Mouse (Mus musculus) hindbrain, embryonic 11.5 days (tissue): ENCODE measurements at regions not wholly inside any gene's neighbourhood (a gene's known extent, or its start where the extent isn't known, plus 50 kb on each side); places are given as distances from the start of the nearest gene placed in this dataset.

Experiments
- ATAC-seq: fragments of 200-750 bp; cut with Nextera tagmentation; 2 replicates; pipeline ENCODE4 v1.8.0; 2017; ENCODE audit warnings: mild to moderate bottlenecking, moderate TSS enrichment, moderate library complexity; ENCODE audit not compliant: low FRiP score
- DNase-seq: peaks from one replicate; pipeline ENCODE4 v3.0.0-alpha.2; 2015; ENCODE audit warnings: low spot score
- H3K27ac ChIP-seq: fragments of 300-500 bp; sonication (generic); 2 replicates; pipeline ENCODE4 v1.5.1; 2014; ENCODE audit warnings: mild to moderate bottlenecking, low read depth, low read length
- H3K27me3 ChIP-seq: fragments of 300-500 bp; sonication (generic); 2 replicates; pipeline ENCODE4 v1.6.1; 2014; ENCODE audit warnings: mild to moderate bottlenecking, low read length, moderate library complexity, mixed read lengths; ENCODE audit not compliant: control insufficient read depth, insufficient read depth
- H3K36me3 ChIP-seq: fragments of 300-500 bp; sonication (generic); 2 replicates; pipeline ENCODE4 v1.6.1; 2014; ENCODE audit warnings: mild to moderate bottlenecking, low read length, moderate library complexity, mixed read lengths; ENCODE audit not compliant: control insufficient read depth, insufficient read depth
- H3K4me1 ChIP-seq: fragments of 300-500 bp; sonication (generic); replicated peaks from 2 replicates; pipeline ENCODE4 v1.6.1; 2014; ENCODE audit warnings: low read length, mixed read lengths; ENCODE audit not compliant: control insufficient read depth, insufficient read depth
- H3K4me2 ChIP-seq: fragments of 300-500 bp; sonication (generic); replicated peaks from 2 replicates; pipeline ENCODE4 v1.6.1; 2014; ENCODE audit warnings: mild to moderate bottlenecking, low read depth, low read length
- H3K4me3 ChIP-seq: fragments of 300-500 bp; sonication (generic); 2 replicates; pipeline ENCODE4 v1.5.1; 2014; ENCODE audit warnings: low read depth, low read length
- H3K9ac ChIP-seq: fragments of 300-500 bp; sonication (generic); 2 replicates; pipeline ENCODE4 v1.6.1; 2014; ENCODE audit warnings: low read depth, low read length
- H3K9me3 ChIP-seq: fragments of 300-500 bp; sonication (generic); 2 replicates; pipeline ENCODE4 v1.6.1; 2016; ENCODE audit warnings: low read length; ENCODE audit not compliant: control insufficient read depth
- WGBS: fragments of 180-500 bp; shearing (Covaris S2); extraction: QIAGEN DNeasy Blood & Tissue Kit; methylation state at CpG from one replicate; pipeline ENCODE4 v1.1.7; 2014; 5-methylcytosine and 5-hydroxymethylcytosine counted together

DNA sequence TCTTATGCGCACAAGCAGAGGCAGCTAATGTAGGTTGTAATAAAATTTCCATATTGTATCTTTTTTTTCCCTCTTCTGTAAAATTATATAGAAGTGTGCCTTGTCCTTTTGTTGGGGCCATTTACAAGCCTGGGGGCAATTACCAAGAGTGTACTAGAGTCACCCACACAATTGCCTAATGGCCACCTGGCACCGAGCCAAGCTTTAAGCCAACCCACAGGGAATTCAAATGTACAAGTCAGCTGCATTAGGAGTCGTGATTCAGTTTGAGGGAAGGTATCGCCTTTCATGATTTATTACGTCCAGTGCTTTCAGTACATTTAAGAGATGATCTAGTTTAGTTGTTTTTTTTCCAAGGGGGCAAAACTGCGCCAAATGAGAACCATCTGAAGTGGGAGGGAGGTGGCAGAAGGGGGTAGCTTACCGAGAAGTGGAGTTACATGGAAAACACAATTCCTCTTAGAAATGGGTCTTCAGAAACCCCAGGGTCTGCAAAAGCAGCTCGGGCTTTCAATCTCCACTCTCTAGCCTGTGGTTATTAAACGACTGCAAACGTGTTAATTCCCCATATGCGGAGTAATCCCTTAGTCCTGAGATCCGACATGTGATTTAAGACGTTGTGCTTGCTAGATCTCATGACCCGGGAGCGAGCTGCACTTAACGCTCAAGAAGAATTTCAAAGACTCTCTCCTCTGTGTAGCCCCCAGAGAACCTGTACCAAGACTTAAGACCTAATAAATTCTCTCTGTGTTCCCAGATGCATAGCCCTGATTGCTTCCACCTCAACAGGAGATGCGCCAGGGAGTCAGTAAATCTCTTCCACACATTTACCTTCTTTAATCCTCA is 129.0 kb downstream of the Basp1 start:
- ATAC-seq: peak; percentile 86
- H3K9me3 ChIP-seq: no peaks in the 10 kb centered on the region
- 66% methylated on average over 17 of the region's 17 CpGs for WGBS

DNA sequence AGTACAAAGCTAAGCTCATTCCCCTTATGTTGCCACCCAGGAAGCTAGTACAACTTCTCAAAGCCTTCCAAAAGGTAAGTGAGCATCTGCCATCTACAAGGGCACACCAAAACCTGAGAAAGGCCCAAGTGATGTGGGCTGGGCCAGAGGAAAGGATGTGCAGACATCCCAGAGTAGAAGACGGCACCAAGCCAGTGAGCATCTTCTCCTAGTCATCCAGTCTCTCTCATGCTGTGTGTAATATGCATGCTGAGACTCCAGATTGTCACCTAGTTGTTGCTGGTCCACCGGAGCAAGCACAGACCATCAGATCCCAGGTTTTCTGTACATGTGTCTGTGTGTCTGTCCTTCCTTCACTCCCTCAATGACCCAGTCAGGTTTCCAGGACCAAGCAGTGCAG is 129.9 kb downstream of the Basp1 start:
- DNase-seq (no peak), ATAC-seq (0 out of 2 replicates have a peak, but pooled peaks have one; percentile 8)
- no peak overlapping the region for H3K4me3 ChIP-seq
- 94% methylated on average over 2 of the region's 2 CpGs for WGBS
- H3K9ac ChIP-seq: no peak overlapping the region
- H3K4me1 ChIP-seq: no peaks in the 10 kb centered on the region
- H3K27me3 ChIP-seq: no peaks in the 10 kb centered on the region
- no peak overlapping the region for H3K27ac ChIP-seq
- H3K9me3 ChIP-seq: no peaks in the 10 kb centered on the region
- H3K36me3 ChIP-seq: no peaks in the 10 kb centered on the region
- H3K4me2 ChIP-seq: no peak overlapping the region

More for the DNA sequence above, 129.0 kb downstream of the Basp1 start:
- Histone ChIP-seq H3K4me2 (no peak overlapping the region), H3K9ac (no peak overlapping the region), H3K4me3 (no peak overlapping the region), H3K27me3 (no peaks in the 10 kb centered on the region), H3K36me3 (no peaks in the 10 kb centered on the region), H3K4me1 (no peaks in the 10 kb centered on the region), H3K27ac (no peak overlapping the region)
- DNase-seq: peak; percentile 67

- Histone ChIP-seq H3K9ac (no peak overlapping the region), H3K9me3 (no peaks in the 10 kb centered on the region), H3K4me1 (0 out of 2 replicates have a peak, but pooled peaks cover 2% of the 10 kb centered on the region), H3K4me3 (no peak overlapping the region), H3K27me3 (no peaks in the 10 kb centered on the region), H3K36me3 (no peaks in the 10 kb centered on the region), H3K4me2 (no peak overlapping the region), H3K27ac (no peak overlapping the region)
- DNase-seq: no peak
- ATAC-seq: no peak
- WGBS: 83% methylated on average over 9 of the region's 9 CpGs
These were observed 131.2 kb downstream of the Basp1 start for GRCm38 (mm10) chr15:25282346-25282745.

- no peaks in the 10 kb centered on the region for H3K27me3 ChIP-seq
- no peak overlapping the region for H3K4me3 ChIP-seq
- H3K4me1 ChIP-seq: 0 out of 2 replicates have a peak, but pooled peaks cover 2% of the 10 kb centered on the region
- H3K27ac ChIP-seq: no peak overlapping the region
- no peaks in the 10 kb centered on the region for H3K9me3 ChIP-seq
- H3K36me3 ChIP-seq: no peaks in the 10 kb centered on the region
- ATAC-seq (no peak), DNase-seq (no peak)
- H3K4me2 ChIP-seq: no peak overlapping the region
- no peak overlapping the region for H3K9ac ChIP-seq
These were observed 131.6 kb downstream of the Basp1 start for GRCm38 (mm10) chr15:25281942-25282341.

DNA sequence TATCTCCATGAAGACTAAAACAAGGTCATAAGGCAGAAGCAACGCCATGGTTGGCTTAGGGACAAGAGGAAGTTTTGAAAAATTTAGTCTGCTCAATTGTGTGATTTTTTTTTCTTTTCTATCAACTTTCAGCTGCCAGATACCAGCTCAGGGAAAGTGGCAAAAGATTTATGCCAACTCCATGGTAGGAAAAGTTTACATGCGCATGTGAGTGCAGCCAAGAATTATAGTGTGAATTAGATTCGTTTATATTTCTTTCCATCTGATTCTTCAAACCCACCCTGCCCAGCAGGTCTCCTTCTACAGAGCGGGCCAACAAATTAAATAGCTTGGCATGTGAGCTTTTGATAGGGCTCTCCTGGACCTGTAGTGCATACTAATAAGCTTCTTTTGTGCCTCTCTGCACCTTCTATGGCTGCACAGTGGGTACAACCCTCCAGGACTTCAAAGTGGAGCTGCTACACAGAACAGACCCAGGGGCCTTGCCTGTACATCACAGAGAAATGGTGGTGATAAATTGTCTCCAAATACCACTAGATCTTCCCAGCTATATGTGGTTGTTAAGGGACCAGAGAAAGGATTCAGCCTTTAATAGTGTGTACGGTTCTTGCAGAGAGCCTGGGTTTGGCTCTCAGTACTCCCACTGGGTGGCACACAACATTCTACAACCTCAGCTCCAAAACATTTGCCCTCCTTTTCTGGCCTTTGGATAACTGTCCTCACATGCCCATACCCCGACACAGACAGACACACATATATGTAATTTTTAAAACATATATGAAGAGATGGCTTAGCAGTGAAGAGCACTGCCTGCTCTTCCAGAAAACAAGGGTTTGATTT is 135.0 kb downstream of the Basp1 start:
- Histone ChIP-seq H3K36me3 (no peaks in the 10 kb centered on the region), H3K4me3 (no peak overlapping the region), H3K27ac (no peak overlapping the region), H3K9ac (no peak overlapping the region), H3K9me3 (no peaks in the 10 kb centered on the region), H3K4me1 (0 out of 2 replicates have a peak, but pooled peaks cover 2% of the 10 kb centered on the region), H3K4me2 (no peak overlapping the region), H3K27me3 (no peaks in the 10 kb centered on the region)
- ATAC-seq: peak; percentile 88
- 60% methylated on average over 6 of the region's 6 CpGs for WGBS
- DNase-seq: no peak

DNA sequence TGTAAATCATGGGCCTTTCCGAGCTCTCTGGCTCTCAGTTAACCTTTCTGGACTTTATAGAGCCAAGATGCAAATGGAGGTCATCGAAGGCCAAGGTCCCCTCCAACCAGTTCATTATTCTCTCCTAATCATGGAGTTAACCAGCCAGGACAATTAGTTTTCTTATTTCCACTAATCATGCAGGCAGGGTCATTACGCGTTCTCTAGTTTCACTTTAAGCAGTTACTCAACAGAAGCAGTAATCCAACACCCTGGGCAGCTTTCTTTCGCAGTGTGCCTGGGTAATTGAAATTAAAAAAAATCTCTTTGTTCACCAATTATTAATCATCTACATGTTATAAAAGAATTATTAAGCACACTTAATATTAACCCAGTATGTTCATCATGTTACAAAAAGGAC is 137.3 kb downstream of the Basp1 start:
- H3K4me3 ChIP-seq: no peak overlapping the region
- 73% methylated on average over 5 of the region's 5 CpGs for WGBS
- no peaks in the 10 kb centered on the region for H3K27me3 ChIP-seq
- no peak overlapping the region for H3K4me2 ChIP-seq
- H3K9me3 ChIP-seq: no peaks in the 10 kb centered on the region
- no peak overlapping the region for H3K27ac ChIP-seq
- ATAC-seq (no peak), DNase-seq (no peak)
- H3K36me3 ChIP-seq: no peaks in the 10 kb centered on the region
- 0 out of 2 replicates have a peak, but pooled peaks cover 2% of the 10 kb centered on the region for H3K4me1 ChIP-seq
- no peak overlapping the region for H3K9ac ChIP-seq

DNA sequence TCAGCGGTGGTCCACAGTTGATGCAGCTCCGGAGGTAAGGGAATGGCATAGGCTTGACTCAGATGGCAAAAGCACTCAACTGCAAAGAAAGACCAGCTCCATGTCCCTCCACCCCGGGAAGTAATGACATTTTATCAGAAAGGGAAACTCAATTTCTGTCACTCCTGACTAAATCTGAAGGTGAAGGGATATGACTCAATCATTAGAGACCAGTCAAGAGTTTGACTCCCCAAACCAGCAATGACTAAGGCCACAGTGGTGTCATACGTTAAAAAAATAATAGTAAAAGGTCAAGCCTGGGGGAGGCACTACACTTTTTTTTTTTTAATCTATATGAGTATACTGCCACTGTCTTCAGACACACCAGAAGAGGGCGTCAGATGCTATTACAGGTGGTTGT is 141.7 kb downstream of the Basp1 start:
- no peaks in the 10 kb centered on the region for H3K27me3 ChIP-seq
- H3K9ac ChIP-seq: no peak overlapping the region
- no peak overlapping the region for H3K4me3 ChIP-seq
- DNase-seq: no peak
- no peaks in the 10 kb centered on the region for H3K9me3 ChIP-seq
- 91% methylated on average over 5 of the region's 5 CpGs for WGBS
- no peaks in the 10 kb centered on the region for H3K36me3 ChIP-seq
- H3K4me1 ChIP-seq: no peaks in the 10 kb centered on the region
- H3K4me2 ChIP-seq: no peak overlapping the region
- no peak for ATAC-seq
- no peak overlapping the region for H3K27ac ChIP-seq

DNA sequence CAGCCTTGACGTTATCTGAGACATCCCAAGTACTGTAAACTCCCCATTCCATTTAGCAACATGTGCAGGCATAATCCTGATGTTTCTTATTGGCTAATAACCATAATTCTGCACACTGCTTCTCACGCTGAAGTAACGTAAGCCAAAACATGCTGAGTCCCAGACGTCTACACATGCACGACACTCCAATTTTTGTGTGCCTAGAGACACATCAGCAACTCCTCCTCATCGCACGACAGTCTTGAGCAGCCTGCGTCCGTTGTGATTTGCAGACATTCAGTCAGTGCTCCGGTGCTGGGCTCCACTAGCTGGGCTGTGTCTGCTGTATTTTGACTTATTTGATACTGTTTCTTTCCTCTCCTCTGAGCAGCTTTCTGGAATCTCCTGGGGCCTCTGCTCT is 143.2 kb downstream of the Basp1 start:
- Histone ChIP-seq H3K4me3 (no peak overlapping the region), H3K27me3 (no peaks in the 10 kb centered on the region), H3K27ac (no peak overlapping the region), H3K36me3 (no peaks in the 10 kb centered on the region), H3K4me2 (no peak overlapping the region), H3K4me1 (no peaks in the 10 kb centered on the region), H3K9ac (no peak overlapping the region), H3K9me3 (no peaks in the 10 kb centered on the region)
- DNase-seq (no peak), ATAC-seq (no peak)
- WGBS: 86% methylated on average over 10 of the region's 10 CpGs
